Mouse (Mus musculus): Measurements from ENCODE around the gene Hoxd3.

The Hoxd3 gene

GRCm38 (mm10) chr2:74679596-74679971 is 32.1 kb upstream of the Hoxd3 start:
- DNase-seq, result no peak

- DNase-seq, result no peak
Observed at GRCm38 (mm10) chr2:74679980-74680379, 31.7 kb upstream of the Hoxd3 start.

GRCm38 (mm10) chr2:74680561-74681398 is 30.9 kb upstream of the Hoxd3 start:
- DNase-seq, result no peak

- no peak for DNase-seq
Observed at GRCm38 (mm10) chr2:74681594-74682531, 29.9 kb upstream of the Hoxd3 start.

GRCm38 (mm10) chr2:74682796-74683195 is 28.9 kb upstream of the Hoxd3 start:
- no peak for DNase-seq

GRCm38 (mm10) chr2:74683471-74683951 is 28.2 kb upstream of the Hoxd3 start:
- DNase-seq, result no peak

- no peak for DNase-seq
Observed at GRCm38 (mm10) chr2:74684106-74684505, 27.6 kb upstream of the Hoxd3 start.

GRCm38 (mm10) chr2:74685059-74685603 is 26.6 kb upstream of the Hoxd3 start:
- no peak for DNase-seq

- DNase-seq, result peak in 1 of 2 experiments; percentile 43
Observed at GRCm38 (mm10) chr2:74686301-74686987, 25.3 kb upstream of the Hoxd3 start.

GRCm38 (mm10) chr2:74686988-74687697 is 24.6 kb upstream of the Hoxd3 start:
- DNase-seq, result no peak

- no peak for DNase-seq
Observed at GRCm38 (mm10) chr2:74687698-74688555, 23.8 kb upstream of the Hoxd3 start.

- no peak for DNase-seq
Observed at GRCm38 (mm10) chr2:74688795-74689573, 22.7 kb upstream of the Hoxd3 start.

GRCm38 (mm10) chr2:74689574-74690337 is 22.0 kb upstream of the Hoxd3 start:
- no peak for DNase-seq

GRCm38 (mm10) chr2:74690338-74690716 is 21.4 kb upstream of the Hoxd3 start:
- DNase-seq, result no peak

- DNase-seq, result no peak
Observed at GRCm38 (mm10) chr2:74691022-74691951, 20.4 kb upstream of the Hoxd3 start, which contains the start of gene Hoxd10. Hoxd10 (plus strand) TSS chr2:74691924.

- no peak for DNase-seq
Observed at GRCm38 (mm10) chr2:74691995-74692807, 19.5 kb upstream of the Hoxd3 start.

GRCm38 (mm10) chr2:74692808-74693431 is 18.8 kb upstream of the Hoxd3 start:
- DNase-seq, result no peak

All from cerebellum, postnatal 36 days (tissue).